Mouse (Mus musculus) adrenal gland, adult (tissue): ENCODE results near the gene Fto.

Source experiments
- DNase-seq, 2 experiments: peaks; one replicate each; pipeline ENCODE4 v3.0.0; 2022 to 2023; ENCODE audit warnings: low spot score in 1 of 2; ENCODE audit not compliant: inconsistent age in 2 of 2

Fto gene

GRCm38 (mm10) chr8:91636887-91637286 is 323.6 kb downstream of the Fto start:
- no peak for DNase-seq

- DNase-seq, result no peak
Measured at GRCm38 (mm10) chr8:91637684-91638083, 324.4 kb downstream of the Fto start.

- DNase-seq, result no peak
Measured at GRCm38 (mm10) chr8:91638256-91638655, 324.9 kb downstream of the Fto start.

GRCm38 (mm10) chr8:91640471-91640870 is 327.1 kb downstream of the Fto start:
- DNase-seq, result peak in 1 of 2 experiments; percentile 36

GRCm38 (mm10) chr8:91645484-91645883 is 332.2 kb downstream of the Fto start:
- DNase-seq, result peak in 1 of 2 experiments; percentile 63

- no peak for DNase-seq
Measured at GRCm38 (mm10) chr8:91647959-91648358, 334.6 kb downstream of the Fto start.

GRCm38 (mm10) chr8:91648776-91649175 is 335.5 kb downstream of the Fto start:
- no peak for DNase-seq

GRCm38 (mm10) chr8:91653561-91653960 is 340.2 kb downstream of the Fto start:
- DNase-seq, result no peak

- DNase-seq, result no peak
Measured at GRCm38 (mm10) chr8:91657381-91657780, 344.1 kb downstream of the Fto start.

GRCm38 (mm10) chr8:91660879-91661278 is 347.6 kb downstream of the Fto start:
- DNase-seq, result no peak

GRCm38 (mm10) chr8:91669461-91670071 is 356.2 kb downstream of the Fto start:
- no peak for DNase-seq

- DNase-seq, result no peak
Measured at GRCm38 (mm10) chr8:91676928-91677327, 363.6 kb downstream of the Fto start.

- no peak for DNase-seq
Measured at GRCm38 (mm10) chr8:91679451-91679850, 366.1 kb downstream of the Fto start.

- no peak for DNase-seq
Measured at GRCm38 (mm10) chr8:91680125-91680524, 366.8 kb downstream of the Fto start.

GRCm38 (mm10) chr8:91684596-91685317 is 371.4 kb downstream of the Fto start:
- no peak for DNase-seq

- DNase-seq, result no peak
Measured at GRCm38 (mm10) chr8:91685408-91685807, 372.1 kb downstream of the Fto start.

GRCm38 (mm10) chr8:91692056-91692721 is 378.9 kb downstream of the Fto start:
- no peak for DNase-seq

GRCm38 (mm10) chr8:91706533-91706932 is 393.2 kb downstream of the Fto start:
- no peak for DNase-seq

GRCm38 (mm10) chr8:91708661-91709060 is 395.3 kb downstream of the Fto start:
- DNase-seq, result no peak

- DNase-seq, result no peak
Measured at GRCm38 (mm10) chr8:91709768-91710167, 396.4 kb downstream of the Fto start.

- no peak for DNase-seq
Measured at GRCm38 (mm10) chr8:91711202-91711601, 397.9 kb downstream of the Fto start.

GRCm38 (mm10) chr8:91711981-91712598 is 398.8 kb downstream of the Fto start:
- no peak for DNase-seq
